Mouse (Mus musculus): ENCODE results near the gene Cd36. TPM values are rescaled to one million over a fixed set of nuclear protein-coding genes. Genes with fewer than 3 reads are reported as not detected.

The Cd36 gene
- polyA plus RNA-seq, 1 experiment from 2014 or later, result 2.7 TPM

DNA sequence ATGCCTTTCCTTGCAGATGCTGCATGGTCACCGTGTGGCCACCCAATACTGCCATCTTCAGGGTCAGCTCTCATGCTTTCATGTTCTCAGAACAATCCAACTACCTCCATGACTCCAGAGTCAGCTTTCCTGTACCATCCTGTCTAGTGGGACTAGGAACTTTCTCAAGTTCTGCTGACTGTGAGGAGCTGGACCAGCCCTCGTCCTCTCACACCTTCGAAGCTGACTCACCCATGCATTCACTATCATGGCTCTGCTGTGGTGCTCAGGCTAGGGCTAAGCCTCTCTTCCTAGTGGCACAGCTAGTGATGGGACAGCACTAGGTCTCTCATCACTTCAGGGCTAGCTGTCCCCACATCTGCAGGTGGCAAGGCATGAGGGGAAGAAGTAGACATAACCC lies 30.7 kb downstream of the Cd36 start:
- Histone ChIP-seq H3K9ac (no peak overlapping the region), H3K4me1 (no peaks in the 10 kb centered on the region), H3K27me3 (no peaks in the 10 kb centered on the region), H3K4me2 (replicated peaks) (no peak overlapping the region), H3K4me3 (no peak overlapping the region), H3K27ac (no peak overlapping the region), H3K9me3 (no peaks in the 10 kb centered on the region), H3K36me3 (no peaks in the 10 kb centered on the region)
- no peak for ATAC-seq (ENCODE audit: insufficient number of reproducible peaks, insufficient read depth, low FRiP score, low TSS enrichment)
- WGBS, result 90% methylated on average over 3 of the region's 3 CpGs

DNA sequence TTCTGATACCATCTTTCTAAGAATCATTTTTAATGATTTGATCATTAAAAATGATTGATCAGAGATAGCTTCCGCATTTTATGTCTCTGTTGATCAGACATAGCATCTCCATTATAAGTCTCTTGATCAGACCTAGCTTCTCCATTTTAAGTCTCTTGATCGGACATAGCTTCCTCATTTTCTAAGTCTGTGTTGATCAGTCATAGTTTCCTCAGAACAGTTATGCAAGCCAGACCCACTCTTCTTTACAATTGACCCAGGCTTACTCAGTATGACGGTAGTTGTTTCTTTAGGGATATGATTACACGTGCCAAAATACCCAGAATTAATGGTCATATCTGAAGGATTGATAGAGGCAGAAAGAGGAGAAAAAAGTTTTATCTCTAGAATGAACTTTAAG lies 31.3 kb downstream of the Cd36 start:
- 90% methylated on average over 4 of the region's 4 CpGs for WGBS
- no peak for ATAC-seq (ENCODE audit: insufficient number of reproducible peaks, insufficient read depth, low FRiP score, low TSS enrichment)

DNA sequence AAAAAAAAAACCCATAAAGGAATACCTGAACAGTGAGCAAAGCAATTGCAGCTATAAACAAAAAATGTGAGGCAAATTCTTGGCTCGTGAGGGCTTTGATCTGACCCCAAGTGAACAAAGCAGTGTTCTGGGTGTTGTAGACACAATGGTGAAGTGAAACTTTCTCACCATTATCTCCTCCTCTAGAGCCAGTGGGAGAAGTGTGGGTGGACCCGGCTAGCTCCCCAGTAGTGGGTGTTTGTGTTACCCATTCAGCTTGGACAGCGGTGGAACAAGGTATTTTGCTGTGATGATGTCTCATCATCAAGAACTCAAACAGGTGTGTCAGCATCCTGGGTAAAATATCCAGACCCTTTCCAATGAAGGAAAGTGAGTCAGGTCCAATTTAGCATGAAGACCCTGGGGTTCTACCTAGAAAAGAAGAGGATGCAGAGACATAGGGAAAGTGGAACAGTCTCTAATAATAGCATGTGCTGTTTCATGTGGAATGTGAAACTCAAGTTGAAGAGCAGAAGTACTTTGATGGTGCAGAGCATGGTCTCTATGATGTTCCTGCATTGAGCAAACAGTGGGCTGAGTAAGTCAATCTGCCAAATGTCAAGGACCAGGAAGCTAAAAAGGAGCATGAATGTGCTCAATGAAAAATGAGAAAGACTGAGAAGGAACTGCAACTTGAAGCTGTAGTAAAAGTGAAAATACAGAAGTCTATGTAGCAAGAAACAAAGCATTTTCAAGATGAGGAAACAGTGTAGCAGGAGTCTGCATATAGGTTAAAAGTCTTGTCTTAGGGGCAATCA lies 34.3 kb downstream of the Cd36 start:
- Histone ChIP-seq H3K4me2 (replicated peaks) (no peak overlapping the region), H3K4me1 (no peaks in the 10 kb centered on the region), H3K36me3 (no peaks in the 10 kb centered on the region), H3K27me3 (no peaks in the 10 kb centered on the region), H3K9ac (no peak overlapping the region), H3K4me3 (no peak overlapping the region), H3K9me3 (no peaks in the 10 kb centered on the region), H3K27ac (no peak overlapping the region)
- ATAC-seq (ENCODE audit: insufficient number of reproducible peaks, insufficient read depth, low FRiP score, low TSS enrichment), result no peak
- WGBS, result 88% methylated on average over 3 of the region's 3 CpGs

More for the DNA sequence above, 31.3 kb downstream of the Cd36 start:
- Histone ChIP-seq H3K9ac (no peak overlapping the region), H3K27ac (no peak overlapping the region), H3K27me3 (no peaks in the 10 kb centered on the region), H3K4me2 (replicated peaks) (no peak overlapping the region), H3K36me3 (no peaks in the 10 kb centered on the region), H3K9me3 (no peaks in the 10 kb centered on the region), H3K4me1 (no peaks in the 10 kb centered on the region), H3K4me3 (no peak overlapping the region)

DNA sequence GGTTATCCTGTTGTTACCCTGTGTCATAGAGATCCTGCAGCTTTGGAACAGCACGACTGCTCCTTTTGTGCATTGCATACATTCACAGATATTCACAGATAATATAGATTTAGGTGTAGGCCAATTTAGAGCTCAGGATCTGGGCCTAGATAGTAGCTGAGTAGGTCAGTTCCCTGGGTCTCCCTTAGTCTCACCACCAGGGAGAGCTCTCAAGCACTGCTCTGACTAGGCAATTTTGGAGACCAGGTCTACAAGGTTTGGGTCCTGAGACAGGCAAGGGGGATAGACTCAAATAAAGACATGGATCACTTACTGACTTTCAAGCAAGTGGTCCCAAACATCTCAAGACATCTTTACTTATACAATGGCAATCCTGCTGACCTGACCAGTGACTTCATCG lies 38.0 kb downstream of the Cd36 start:
- ATAC-seq (ENCODE audit: insufficient number of reproducible peaks, insufficient read depth, low FRiP score, low TSS enrichment), result no peak
- H3K4me3 ChIP-seq, result no peak overlapping the region
- H3K27me3 ChIP-seq, result no peaks in the 10 kb centered on the region
- H3K9me3 ChIP-seq, result no peaks in the 10 kb centered on the region
- no peaks in the 10 kb centered on the region for H3K36me3 ChIP-seq
- 95% methylated on average over 2 of the region's 2 CpGs for WGBS
- H3K9ac ChIP-seq, result no peak overlapping the region
- H3K4me2 ChIP-seq (replicated peaks), result no peak overlapping the region
- H3K27ac ChIP-seq, result no peak overlapping the region
- H3K4me1 ChIP-seq, result no peaks in the 10 kb centered on the region

DNA sequence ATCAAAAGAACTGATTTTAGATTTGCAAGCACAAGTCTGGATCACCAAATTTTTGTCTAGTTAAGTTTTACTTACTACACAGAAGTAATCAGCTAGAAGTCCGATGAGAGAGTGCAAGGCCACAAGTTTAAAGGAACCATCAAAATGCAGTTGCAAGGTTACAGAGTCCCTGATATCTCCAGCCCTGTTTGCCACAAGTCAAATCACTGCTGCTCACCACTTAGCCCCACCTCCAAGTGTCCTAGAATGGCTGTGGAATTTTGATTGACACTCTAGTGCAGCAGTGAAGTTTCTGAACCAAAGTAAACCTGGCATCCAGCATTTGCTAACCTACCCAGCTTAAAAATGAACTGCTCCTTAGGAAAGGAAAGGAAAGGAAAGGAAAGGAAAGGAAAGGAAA lies 39.0 kb downstream of the Cd36 start:
- no peak overlapping the region for H3K4me3 ChIP-seq
- no peak for ATAC-seq (ENCODE audit: insufficient number of reproducible peaks, insufficient read depth, low FRiP score, low TSS enrichment)
- no peaks in the 10 kb centered on the region for H3K4me1 ChIP-seq
- H3K27me3 ChIP-seq, result no peaks in the 10 kb centered on the region
- 76% methylated on average over 1 of the region's 1 CpGs for WGBS
- H3K9me3 ChIP-seq, result no peaks in the 10 kb centered on the region
- no peak overlapping the region for H3K27ac ChIP-seq
- H3K36me3 ChIP-seq, result no peaks in the 10 kb centered on the region
- H3K4me2 ChIP-seq (replicated peaks), result no peak overlapping the region
- H3K9ac ChIP-seq, result no peak overlapping the region

DNA sequence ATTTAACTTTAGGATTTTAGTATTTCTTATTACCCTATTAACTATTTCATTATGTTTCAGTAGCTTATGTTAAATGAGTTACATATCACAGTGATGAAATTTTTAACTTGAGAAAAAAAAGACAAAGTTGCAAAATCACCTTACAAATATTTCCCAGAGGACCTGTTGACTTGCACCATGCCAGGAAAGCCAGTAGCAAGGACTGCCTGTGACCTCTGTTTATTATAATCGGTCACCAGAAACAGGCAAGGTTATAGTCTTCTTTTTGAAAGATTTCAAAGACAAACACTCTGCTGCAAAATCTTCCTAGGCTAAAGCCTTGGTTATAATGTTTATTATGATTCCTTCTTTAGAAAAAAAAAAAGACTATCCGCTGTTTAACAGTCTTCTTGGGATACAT lies 39.9 kb downstream of the Cd36 start:
- no peaks in the 10 kb centered on the region for H3K9me3 ChIP-seq
- ATAC-seq (ENCODE audit: insufficient number of reproducible peaks, insufficient read depth, low FRiP score, low TSS enrichment), result no peak
- 81% methylated on average over 2 of the region's 2 CpGs for WGBS

DNA sequence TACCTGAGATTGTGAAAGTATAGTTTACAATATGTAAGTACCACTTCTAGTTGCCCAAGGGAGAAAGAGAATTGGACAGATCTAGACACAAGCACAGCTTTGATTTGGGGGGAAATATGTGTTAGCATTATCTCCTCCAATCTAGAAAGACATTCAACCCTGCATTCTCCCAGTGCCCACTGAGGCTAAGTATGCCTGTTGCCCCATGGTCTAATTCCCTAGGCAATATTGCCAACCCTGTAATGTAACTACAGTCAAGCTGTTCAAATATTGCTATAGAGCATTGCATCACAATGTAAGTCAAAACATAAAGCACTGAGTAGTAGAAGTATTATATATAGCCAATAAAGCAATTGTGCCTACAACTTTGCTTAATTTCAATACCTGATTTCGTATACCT lies 40.3 kb downstream of the Cd36 start:
- Histone ChIP-seq H3K27ac (no peak overlapping the region), H3K27me3 (no peaks in the 10 kb centered on the region), H3K36me3 (no peaks in the 10 kb centered on the region), H3K4me2 (replicated peaks) (no peak overlapping the region), H3K9ac (no peak overlapping the region), H3K4me1 (no peaks in the 10 kb centered on the region), H3K4me3 (no peak overlapping the region), H3K9me3 (no peaks in the 10 kb centered on the region)
- no peak for ATAC-seq (ENCODE audit: insufficient number of reproducible peaks, insufficient read depth, low FRiP score, low TSS enrichment)
- 86% methylated on average over 1 of the region's 1 CpGs for WGBS

More for the DNA sequence above, 39.9 kb downstream of the Cd36 start:
- Histone ChIP-seq H3K4me1 (no peaks in the 10 kb centered on the region), H3K27me3 (no peaks in the 10 kb centered on the region), H3K27ac (no peak overlapping the region), H3K9ac (no peak overlapping the region), H3K36me3 (no peaks in the 10 kb centered on the region), H3K4me2 (replicated peaks) (no peak overlapping the region), H3K4me3 (no peak overlapping the region)

DNA sequence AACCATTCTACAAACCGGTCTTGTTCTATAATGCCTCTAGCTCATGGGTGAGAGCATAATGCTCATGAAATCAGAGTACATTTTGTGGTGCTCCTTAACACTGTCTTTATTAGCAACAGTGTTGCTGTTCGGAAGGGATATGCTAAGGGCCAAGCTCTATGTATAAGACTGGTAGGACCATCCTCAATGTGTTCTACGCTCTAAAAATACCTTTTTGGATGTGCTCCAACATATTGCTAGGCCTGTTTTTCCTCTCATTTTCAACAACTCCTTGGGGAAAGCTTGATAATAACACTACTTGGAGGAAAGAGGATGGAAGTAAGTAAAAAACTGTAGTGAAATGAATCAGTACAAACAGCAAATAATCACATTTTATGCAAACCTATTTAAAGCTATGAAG lies 44.7 kb downstream of the Cd36 start:
- H3K36me3 ChIP-seq, result no peaks in the 10 kb centered on the region
- H3K27me3 ChIP-seq, result no peaks in the 10 kb centered on the region
- H3K4me2 ChIP-seq (replicated peaks), result no peak overlapping the region
- 87% methylated on average over 3 of the region's 3 CpGs for WGBS
- H3K4me3 ChIP-seq, result no peak overlapping the region
- no peaks in the 10 kb centered on the region for H3K9me3 ChIP-seq
- H3K9ac ChIP-seq, result no peak overlapping the region
- H3K4me1 ChIP-seq, result no peaks in the 10 kb centered on the region
- H3K27ac ChIP-seq, result no peak overlapping the region
- no peak for ATAC-seq (ENCODE audit: insufficient number of reproducible peaks, insufficient read depth, low FRiP score, low TSS enrichment)

DNA sequence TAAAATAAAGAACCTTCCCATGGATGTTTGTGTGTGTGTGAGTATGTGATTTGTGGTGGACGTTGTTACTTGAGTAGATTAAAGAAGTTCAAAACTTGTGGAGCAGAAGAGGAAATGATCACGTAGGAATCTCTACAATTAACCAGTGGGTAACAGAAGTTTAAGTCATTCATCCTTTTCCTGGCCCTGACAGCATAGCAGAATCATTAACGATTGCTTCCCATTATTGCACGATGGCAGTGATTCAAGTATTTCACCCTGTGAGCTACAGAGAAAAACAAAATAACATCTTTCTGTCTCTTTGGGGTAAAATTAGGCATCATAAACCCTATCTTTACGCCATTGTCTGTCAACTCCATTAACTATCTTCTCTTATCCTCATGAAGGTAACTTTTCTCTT lies 45.3 kb downstream of the Cd36 start:
- H3K4me3 ChIP-seq, result no peak overlapping the region
- no peaks in the 10 kb centered on the region for H3K4me1 ChIP-seq

DNA sequence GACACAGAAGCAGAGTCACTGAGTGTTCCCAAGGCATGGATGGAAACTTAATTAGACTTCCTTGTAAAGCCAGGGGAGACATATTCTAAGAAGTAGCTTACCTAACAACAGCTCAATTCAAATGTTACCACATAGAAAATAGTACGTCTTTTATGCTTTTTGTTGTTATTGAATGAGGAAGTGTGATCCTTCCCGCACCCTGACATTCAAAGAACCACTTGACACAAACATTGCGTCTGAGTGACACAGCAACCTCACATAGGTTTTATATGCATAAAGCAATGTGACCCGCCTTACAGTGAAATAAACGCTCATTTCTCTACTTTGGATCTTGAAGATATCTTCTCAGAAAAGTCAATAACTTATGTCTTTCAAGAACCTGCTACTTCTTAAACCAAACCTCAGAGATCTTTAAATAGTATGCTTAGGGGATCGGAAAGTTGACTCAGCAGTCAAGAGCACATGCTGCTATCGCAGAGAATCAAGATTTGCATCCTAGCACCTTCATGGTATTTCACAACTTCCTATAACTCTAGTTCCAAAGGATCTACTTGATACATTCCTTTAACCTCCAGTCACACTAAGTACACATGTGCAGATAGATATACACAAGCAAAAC lies 46.4 kb downstream of the Cd36 start:
- ATAC-seq (ENCODE audit: insufficient number of reproducible peaks, insufficient read depth, low FRiP score, low TSS enrichment), result no peak
- WGBS, result 88% methylated on average over 7 of the region's 7 CpGs
- H3K27ac ChIP-seq, result no peak overlapping the region
- no peaks in the 10 kb centered on the region for H3K4me1 ChIP-seq
- no peaks in the 10 kb centered on the region for H3K9me3 ChIP-seq
- no peaks in the 10 kb centered on the region for H3K36me3 ChIP-seq
- H3K27me3 ChIP-seq, result no peaks in the 10 kb centered on the region
- no peak overlapping the region for H3K9ac ChIP-seq
- no peak overlapping the region for H3K4me2 ChIP-seq (replicated peaks)
- H3K4me3 ChIP-seq, result no peak overlapping the region

More for the DNA sequence above, 45.3 kb downstream of the Cd36 start:
- Histone ChIP-seq H3K4me2 (replicated peaks) (no peak overlapping the region), H3K9me3 (no peaks in the 10 kb centered on the region), H3K9ac (no peak overlapping the region), H3K27ac (no peak overlapping the region), H3K27me3 (no peaks in the 10 kb centered on the region), H3K36me3 (no peaks in the 10 kb centered on the region)
- no peak for ATAC-seq (ENCODE audit: insufficient number of reproducible peaks, insufficient read depth, low FRiP score, low TSS enrichment)
- WGBS, result 81% methylated on average over 5 of the region's 5 CpGs

DNA sequence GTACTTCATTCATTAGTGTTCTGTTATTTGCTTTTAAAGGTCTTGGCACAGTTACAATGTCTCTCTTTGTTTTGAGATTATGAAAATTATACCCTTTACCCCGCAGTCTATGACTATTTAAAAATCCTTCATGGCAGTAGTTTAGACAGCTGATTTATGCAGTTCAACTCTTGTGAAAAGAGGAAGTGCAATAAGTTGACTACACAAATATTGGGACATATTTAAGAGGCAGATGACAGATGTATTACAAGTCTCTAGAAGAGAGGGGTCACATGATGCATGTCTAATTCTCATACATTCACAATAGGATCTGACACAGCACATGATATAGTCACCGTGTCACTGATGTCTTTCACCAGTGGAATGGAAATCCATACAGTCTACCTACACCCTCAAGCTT lies 49.1 kb downstream of the Cd36 start:
- Histone ChIP-seq H3K9ac (no peak overlapping the region), H3K4me1 (no peaks in the 10 kb centered on the region), H3K27ac (no peak overlapping the region), H3K4me3 (no peak overlapping the region), H3K4me2 (replicated peaks) (no peak overlapping the region), H3K36me3 (no peaks in the 10 kb centered on the region), H3K9me3 (no peaks in the 10 kb centered on the region), H3K27me3 (no peaks in the 10 kb centered on the region)
- 75% methylated on average over 2 of the region's 2 CpGs for WGBS
- no peak for ATAC-seq (ENCODE audit: insufficient number of reproducible peaks, insufficient read depth, low FRiP score, low TSS enrichment)

DNA sequence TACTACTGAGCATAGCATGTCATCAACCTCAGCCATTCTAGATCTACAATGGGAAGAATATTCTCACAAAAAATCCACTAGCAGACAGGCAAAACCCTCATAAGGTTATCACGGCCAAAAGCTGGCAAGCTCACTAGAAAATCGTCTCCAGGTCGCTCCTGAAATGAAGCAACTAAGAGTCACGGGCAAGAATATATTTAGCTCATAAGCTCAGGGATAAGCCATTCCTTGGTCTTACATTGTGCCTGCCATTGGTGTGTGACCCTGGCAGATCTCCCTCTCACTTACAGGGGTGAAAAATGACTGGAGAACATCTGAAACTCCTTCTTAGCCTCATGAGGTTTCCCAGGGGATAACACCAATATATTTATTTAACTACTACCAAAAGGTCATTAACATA lies 52.2 kb downstream of the Cd36 start:
- 81% methylated on average over 4 of the region's 4 CpGs for WGBS
- ATAC-seq (ENCODE audit: insufficient number of reproducible peaks, insufficient read depth, low FRiP score, low TSS enrichment), result no peak
- Histone ChIP-seq H3K9ac (no peak overlapping the region), H3K4me3 (no peak overlapping the region), H3K4me1 (no peaks in the 10 kb centered on the region), H3K27ac (no peak overlapping the region), H3K36me3 (no peaks in the 10 kb centered on the region), H3K9me3 (no peaks in the 10 kb centered on the region), H3K4me2 (replicated peaks) (no peak overlapping the region), H3K27me3 (no peaks in the 10 kb centered on the region)

Measured in embryonic facial prominence, embryonic 12.5 days (tissue).